Mouse (Mus musculus): ENCODE measurements around the gene Kbtbd12.
A peak's percentile ranks its signal among the peaks of the same experiment; 100 is the strongest.

The Kbtbd12 gene

DNA sequence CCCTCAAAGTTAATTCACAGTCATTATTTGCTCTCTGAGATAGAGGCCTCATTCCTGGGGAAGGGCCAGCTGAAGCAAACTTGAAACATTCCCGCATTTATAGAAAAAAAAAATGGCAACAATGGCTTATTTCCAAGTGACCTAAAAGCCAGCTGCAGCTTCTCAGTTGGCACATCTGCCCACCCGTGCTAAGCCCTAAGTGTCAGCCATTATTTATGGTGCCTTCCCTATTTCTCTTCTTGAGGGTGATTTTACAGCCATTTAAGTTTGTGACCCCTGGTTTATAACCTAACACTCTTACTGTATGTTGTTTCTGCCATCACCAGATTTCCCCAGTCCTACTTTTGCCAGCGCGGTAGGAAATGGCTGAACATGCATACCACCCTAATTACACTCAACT, 11.3 kb downstream of the Kbtbd12 start:
- DNase-seq, result no peak

GRCm38 (mm10) chr6:88621816-88622481, 15.8 kb downstream of the Kbtbd12 start:
- no peak for DNase-seq

GRCm38 (mm10) chr6:88619542-88619941, 18.2 kb downstream of the Kbtbd12 start:
- DNase-seq, result no peak

DNA sequence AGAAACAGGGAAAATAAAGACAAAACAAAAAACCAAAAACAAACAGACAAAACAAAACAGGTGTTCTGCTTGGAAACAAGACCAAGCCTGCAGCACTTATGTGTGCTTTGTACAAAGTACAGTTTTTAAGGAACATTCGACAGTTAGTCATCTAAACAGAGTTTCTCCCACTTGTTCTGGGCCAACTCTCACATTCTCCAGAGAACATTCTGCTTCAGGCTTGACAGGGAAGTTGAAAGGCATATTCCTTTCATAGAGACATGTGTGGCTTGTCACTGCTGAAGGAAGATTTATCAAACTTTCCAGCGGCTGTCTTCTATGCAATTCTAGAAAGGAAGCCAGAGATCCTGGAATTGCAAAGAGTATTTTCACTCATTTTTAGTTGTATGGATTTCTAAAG, 22.4 kb downstream of the Kbtbd12 start:
- DNase-seq, result no peak

DNA sequence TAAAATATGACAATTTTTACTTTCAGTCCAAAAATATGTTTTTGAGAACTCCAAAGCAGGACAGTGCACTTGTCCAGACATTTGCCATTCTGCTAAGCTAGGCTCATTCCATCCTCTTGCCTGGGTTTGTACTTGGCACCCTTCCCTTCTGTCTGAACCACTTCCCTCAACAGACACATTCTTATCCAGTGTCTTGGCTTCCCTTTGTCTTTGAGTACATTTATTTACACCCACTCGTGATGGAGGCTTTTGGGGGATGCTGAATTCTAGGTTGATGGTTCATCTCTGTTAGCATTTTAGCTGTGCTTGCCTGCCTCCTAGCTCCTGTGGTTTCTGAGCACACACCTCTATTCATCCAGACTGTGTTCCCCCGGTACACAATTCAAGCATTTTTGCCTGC, 31.3 kb downstream of the Kbtbd12 start:
- no peak for DNase-seq

GRCm38 (mm10) chr6:88605715-88606114, 32.0 kb downstream of the Kbtbd12 start:
- no peak for DNase-seq

DNA sequence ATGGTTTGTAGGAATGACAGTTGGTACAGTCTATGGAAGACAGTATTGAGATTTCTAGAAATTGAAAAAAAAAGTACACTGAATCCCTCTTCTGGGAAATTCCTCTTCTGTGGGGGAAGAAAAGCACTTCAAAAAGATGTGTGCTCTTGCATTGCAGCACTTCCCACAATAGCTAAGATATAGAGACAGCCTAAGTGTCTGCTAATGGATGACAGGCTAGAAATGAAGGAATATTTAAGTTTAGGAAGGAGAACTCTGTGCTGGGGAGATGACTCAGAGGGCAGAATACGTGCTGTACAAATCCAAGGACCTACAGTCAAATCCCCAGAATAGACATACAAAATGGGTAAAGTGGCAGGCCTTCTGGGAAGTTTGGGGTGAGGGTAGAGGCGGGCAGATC, 32.5 kb downstream of the Kbtbd12 start:
- no peak for DNase-seq

GRCm38 (mm10) chr6:88596108-88596507, 41.6 kb downstream of the Kbtbd12 start:
- DNase-seq, result no peak

DNA sequence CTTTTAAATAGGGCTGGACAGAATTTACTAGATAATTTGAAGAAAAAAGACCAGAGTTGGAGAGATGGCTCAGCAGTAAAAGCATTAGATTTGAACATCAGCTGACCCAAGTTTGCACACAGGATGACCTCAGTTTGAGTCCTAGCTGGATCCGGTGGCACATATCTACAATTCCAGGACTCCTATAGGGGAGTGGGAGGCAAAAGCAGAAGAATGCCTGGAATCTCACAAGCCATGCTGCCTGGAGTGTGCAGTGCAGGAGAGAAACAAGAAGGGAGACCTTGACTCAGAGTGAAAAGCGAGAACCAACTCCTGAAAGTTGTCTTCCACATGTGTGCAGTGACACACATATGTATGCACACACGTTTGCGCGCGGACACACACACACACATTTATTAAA, 45.4 kb downstream of the Kbtbd12 start:
- DNase-seq, result no peak

DNA sequence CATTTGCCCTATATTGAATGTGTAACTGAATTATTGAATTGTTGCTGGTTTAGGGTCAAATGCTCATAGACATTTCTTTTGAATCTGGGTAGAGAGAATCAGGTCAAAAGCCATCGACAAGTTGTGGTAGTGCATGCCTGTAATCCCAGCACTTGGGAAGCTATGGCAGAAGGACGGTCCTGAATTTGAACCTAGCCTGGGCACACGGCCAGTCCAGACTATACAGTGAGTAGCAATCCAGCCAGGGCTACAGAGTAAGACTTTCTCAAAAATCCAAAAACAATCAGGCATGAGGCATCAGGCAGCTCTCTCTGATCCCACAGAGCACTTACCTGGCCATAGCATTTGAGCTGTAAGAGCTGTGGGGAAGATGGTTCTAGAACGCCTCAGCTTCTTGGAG, 47.5 kb downstream of the Kbtbd12 start:
- no peak for DNase-seq

- DNase-seq, result peak; percentile 32
These were observed 48.2 kb downstream of the Kbtbd12 start for GRCm38 (mm10) chr6:88589517-88589916.

DNA sequence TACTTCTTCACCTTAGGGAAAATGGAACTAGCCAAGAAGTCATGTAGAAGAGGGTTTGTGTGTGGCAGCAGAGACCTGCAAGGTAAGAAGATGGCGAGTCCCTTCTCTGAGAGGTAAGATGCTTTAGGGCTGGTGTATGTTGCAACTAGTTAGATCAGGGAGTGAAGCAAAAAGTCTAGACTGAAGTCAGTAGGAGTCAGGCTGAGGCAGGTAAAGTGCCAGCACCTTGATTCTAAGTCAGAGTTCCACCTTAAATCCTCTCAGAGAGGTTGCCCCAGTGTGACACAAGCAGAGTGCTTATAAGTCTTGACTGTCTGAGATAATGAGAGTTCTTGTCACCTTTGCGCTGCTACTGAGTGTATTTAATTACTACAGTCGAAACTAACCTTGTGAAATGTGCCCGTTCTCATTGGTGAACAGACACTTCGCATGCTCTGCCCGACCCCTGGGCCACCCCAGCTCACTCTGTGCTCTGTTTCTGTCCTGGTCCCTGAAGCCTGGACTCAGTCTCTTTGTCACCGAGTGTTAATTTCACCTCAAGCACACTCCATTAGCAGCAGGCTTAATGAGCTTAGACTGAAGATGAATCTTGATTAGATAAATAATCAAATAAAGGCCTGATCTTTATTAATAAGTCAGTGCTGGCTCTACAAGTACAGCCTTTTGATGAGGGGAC, 49.0 kb downstream of the Kbtbd12 start:
- DNase-seq, result no peak

DNA sequence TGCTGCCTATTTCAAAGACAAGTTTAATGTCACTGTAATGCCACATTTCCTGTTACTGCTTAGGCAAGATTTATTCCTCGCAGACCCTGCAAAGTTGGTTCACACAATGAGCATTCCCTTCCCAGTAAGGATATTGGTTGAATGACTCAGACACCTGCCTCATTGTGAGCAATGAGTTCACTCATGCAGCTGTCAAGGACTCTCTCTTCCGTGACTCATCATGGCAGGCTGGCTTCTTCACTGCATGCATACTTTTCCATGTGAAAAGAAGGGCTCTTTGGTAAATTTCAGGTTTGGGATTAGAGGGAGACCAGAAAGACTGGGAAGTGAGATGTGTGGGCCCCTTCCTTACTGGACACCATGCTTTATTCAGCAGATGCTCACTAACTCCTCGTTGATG, 50.7 kb downstream of the Kbtbd12 start:
- DNase-seq, result no peak

DNA sequence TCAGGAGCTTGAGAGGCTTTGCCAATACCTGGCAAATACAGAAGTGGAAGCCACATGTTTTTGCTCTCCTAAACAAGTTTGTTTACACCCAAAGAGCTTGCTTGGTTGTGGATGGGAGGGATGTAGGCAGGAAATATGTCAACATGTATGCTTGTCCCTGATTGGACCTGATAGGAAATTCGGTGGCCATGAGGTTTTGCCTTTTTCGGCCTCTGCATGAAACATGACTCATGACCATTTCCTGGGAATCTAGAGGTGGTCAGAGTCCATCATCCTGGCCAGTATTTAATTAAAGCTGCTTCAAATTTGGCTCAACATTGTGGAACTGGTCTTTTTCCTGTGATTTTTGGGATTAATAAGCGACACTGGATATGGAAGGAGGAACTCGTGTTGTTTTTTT, 53.8 kb downstream of the Kbtbd12 start:
- no peak for DNase-seq

GRCm38 (mm10) chr6:88576495-88576894, 61.3 kb downstream of the Kbtbd12 start:
- DNase-seq, result no peak

GRCm38 (mm10) chr6:88566676-88567075, 71.1 kb downstream of the Kbtbd12 start:
- DNase-seq, result no peak

GRCm38 (mm10) chr6:88565033-88565432, 72.7 kb downstream of the Kbtbd12 start:
- peak; percentile 5 for DNase-seq

DNA sequence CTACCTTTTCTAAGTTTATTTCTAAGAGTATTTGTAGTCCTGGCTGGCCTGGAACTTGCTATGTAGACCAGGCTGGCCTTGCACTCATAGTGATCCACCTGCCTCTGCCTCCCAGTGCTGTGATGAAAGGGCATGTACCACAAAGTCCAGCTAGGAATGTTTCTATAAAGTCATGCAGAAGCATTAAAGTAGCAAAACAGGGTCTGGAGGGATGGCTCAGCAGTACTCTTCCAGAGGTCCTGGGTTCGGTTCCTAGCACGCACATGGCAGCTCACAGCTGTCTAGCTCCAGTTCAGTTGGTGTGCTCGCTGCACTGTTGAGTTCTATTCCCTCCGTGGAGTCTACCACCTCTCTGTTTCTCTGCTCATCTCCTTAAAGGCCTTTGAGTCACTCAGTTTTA, 77.6 kb downstream of the Kbtbd12 start:
- no peak for DNase-seq

DNA sequence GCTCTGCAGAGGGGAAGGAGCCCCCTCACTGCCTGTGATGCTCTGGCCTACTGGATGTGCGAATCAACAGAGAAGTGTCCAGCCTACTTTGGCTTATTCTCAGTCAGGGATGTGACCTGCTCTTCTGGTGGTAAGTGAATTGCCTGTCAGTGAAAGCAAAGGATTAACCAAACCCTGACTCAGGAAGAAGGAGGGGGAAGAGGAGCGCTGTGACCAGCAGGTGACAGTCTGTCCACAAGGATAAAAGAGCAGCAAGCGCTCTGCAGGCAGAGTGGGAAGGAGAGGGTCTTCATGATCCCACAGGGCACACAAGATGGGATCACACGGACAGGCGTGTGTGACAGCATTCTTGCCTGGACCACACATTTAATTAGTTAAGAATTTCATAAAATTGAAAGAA, 78.1 kb downstream of the Kbtbd12 start:
- DNase-seq, result no peak

DNA sequence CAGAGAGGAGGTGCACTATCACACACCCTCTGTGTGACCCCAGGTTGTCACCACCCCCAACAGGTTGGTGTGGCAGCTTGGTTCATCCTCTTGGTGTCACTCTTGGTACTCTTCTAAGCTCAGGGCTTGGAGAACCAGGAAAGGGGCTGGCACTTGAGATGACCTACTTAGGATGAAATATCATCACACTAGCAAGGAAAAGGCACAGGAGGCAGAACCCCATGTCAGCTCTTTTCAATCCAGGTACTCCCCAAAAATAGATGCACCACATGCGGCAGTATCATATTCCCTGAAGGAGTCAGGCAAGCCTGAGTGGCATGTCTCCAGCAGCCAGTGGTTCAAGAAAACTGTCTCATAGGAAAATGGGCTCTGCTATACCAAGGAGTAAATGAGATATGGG, 79.7 kb downstream of the Kbtbd12 start:
- DNase-seq, result no peak

DNA sequence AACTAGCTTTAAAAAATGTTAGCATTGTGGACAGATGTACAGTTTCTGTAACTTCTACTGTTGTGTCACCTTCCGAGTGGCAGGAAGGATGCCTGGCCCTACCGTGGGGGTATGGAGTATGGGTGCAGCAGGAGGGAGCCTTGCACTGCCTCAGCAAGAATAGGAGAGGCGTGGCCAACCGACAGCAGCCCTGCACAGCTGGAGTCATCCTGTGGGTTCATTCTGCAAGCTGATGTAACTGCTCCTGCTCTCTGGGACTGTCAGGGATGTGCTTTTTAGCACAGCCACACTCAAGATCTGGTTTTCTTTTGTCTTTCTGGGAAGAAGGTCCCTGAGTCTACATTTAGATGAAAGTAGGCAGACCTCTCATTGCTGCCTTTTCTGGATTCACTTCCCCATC, 80.2 kb downstream of the Kbtbd12 start:
- no peak for DNase-seq

- DNase-seq, result no peak
These were observed 87.8 kb downstream of the Kbtbd12 start for GRCm38 (mm10) chr6:88549916-88550315.

DNA sequence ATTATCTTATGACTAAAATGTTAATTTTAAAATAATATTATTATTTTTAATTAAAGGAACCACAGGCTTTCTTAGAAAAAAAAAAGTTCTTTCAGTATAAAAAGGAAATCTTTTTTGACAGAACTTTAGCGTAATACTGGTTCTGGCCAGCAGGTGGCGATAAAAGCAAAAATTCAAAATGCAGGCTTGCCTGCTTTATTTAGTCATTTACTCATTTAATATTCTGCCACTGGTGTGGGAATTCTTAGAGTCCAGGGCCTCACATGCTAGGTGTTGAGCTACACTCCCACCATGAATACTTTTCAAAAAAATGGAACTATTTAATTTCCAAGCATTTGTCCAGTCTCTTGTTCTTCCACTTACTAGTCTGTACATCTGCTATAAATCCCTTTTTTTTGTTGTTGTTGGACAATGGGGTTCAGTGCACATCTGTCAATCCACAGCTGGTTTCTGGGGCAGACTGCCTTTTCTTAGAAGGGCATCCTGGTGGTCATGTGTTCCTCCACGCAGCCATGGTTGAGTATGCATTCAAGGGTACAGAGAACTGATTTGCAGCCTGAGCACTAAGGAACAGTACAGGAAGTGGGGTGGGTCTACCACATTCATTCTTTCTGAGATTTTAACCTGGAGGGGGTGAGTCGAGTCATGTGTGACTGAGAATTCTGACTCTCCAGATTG, 88.5 kb downstream of the Kbtbd12 start:
- DNase-seq, result peak; percentile 71

DNA sequence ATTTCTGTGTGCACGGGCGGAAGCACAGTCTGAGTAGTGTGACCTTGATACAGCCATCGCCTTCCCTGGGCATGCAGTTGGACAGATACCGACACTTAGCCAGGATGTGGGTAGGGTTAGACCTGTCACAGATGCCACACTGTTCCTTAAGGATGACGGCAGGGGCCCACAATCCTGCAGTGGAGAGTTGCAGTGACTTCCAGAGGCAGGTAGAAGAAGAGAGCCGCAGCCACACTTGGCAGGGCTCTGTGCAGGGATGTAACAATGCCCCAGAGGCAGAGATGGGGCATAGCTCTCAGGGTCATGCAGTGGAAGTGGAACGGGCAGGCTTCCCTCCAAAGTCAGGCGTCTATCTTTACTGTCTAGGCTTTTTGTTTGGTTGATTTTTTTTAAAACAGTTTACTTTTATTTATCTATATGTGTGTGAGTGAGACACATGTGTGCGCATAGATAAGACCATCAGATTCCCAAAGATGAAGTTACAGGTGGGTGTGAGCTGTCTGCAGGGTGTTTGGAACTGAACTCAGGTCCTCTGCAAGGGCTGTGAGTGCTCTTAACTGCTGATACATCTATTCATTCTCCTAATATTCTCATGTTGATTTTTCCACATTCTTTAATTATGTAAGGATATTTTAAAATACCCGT, 89.2 kb downstream of the Kbtbd12 start:
- no peak for DNase-seq

Measured in lung, postnatal 14 days (tissue).